Mouse (Mus musculus) cerebellum, adult 8-10 months (tissue): Measurements from ENCODE around the gene Dysf.

Source experiments
- DNase-seq: peaks from one replicate; pipeline ENCODE4 v3.0.0; 2022

Gene Dysf

GRCm38 (mm10) chr6:84246101-84246760 is 237.8 kb downstream of the Dysf start:
- no peak for DNase-seq

- DNase-seq, result no peak
Measured at GRCm38 (mm10) chr6:84246979-84247378, 238.6 kb downstream of the Dysf start.
